Mouse (Mus musculus) CH12.LX (cell line): ENCODE measurements around the gene Setd6. TPM values are rescaled to one million over a fixed set of nuclear protein-coding genes. Genes with fewer than 3 reads are reported as not detected.

ENCODE experiments used
- DNase-seq: peaks from one replicate; pipeline ENCODE4 v3.0.0-alpha.2; 2013; ENCODE audit errors: extremely low read depth
- H3K27ac ChIP-seq: 2 replicates; pipeline ENCODE4 v1.5.1; 2012; ENCODE audit warnings: low read depth, mild to moderate bottlenecking, control low read depth, moderate library complexity; ENCODE audit not compliant: insufficient read depth
- H3K27me3 ChIP-seq: replicated peaks from 2 replicates; pipeline ENCODE3; 2012; ENCODE audit warnings: inconsistent platforms
- H3K36me3 ChIP-seq, 2 experiments: replicated peaks in 1 of 2; 2 replicates each; pipeline versions ENCODE3 to v1.6.1; 2012; ENCODE audit warnings: inconsistent platforms in 1 of 2, low read length in 1 of 2, mild to moderate bottlenecking in 1 of 2, mixed read lengths in 1 of 2, moderate library complexity in 1 of 2; ENCODE audit not compliant: control insufficient read depth in 1 of 2, insufficient read depth in 1 of 2
- H3K4me1 ChIP-seq, 2 experiments: 2 replicates each; pipeline ENCODE4 v1.6.1; 2012; ENCODE audit warnings: inconsistent platforms in 1 of 2, moderate library complexity in 1 of 2; ENCODE audit not compliant: insufficient read depth in 2 of 2, control insufficient read depth in 1 of 2
- H3K4me2 ChIP-seq: 2 replicates; pipeline ENCODE4 v1.6.1; 2012; ENCODE audit warnings: low read depth, mild to moderate bottlenecking, control low read depth; ENCODE audit not compliant: poor library complexity, insufficient read depth, severe bottlenecking
- H3K4me3 ChIP-seq, 3 experiments: fragments of 150-350 bp in 1 of 3; sonication (generic) in 1 of 3; replicated peaks in 1 of 3; 2 replicates each; pipeline versions ENCODE3 to v1.5.1; 2011 to 2012; ENCODE audit warnings: low read depth in 2 of 3, low read length in 2 of 3, mild to moderate bottlenecking in 2 of 3, moderate library complexity in 2 of 3, control low read depth in 1 of 3, improper control_type of control experiment in 1 of 3, inconsistent platforms in 1 of 3, mixed read lengths in 1 of 3; ENCODE audit not compliant: poor library complexity in 1 of 3
- H3K79me2 ChIP-seq: replicated peaks from 2 replicates; pipeline ENCODE4 v1.6.1; 2012; ENCODE audit warnings: mild to moderate bottlenecking, moderate library complexity; ENCODE audit not compliant: control insufficient read depth, poor library complexity, insufficient read depth, severe bottlenecking; ENCODE audit errors: extremely low read depth
- H3K9ac ChIP-seq: 2 replicates; pipeline ENCODE4 v1.6.1; 2012; ENCODE audit warnings: low read depth, mild to moderate bottlenecking, control low read depth, moderate library complexity; ENCODE audit not compliant: insufficient read depth
- H3K9me3 ChIP-seq: replicated peaks from 2 replicates; pipeline ENCODE3; 2012; ENCODE audit warnings: low read length, inconsistent platforms, mixed read lengths
- CHD1 ChIP-seq: IDR thresholded peaks from 2 replicates; pipeline ENCODE4 v1.6.1; 2012; ENCODE audit warnings: low read depth, low read length, improper control_type of control experiment, inconsistent platforms
- CHD2 ChIP-seq: IDR thresholded peaks from 2 replicates; pipeline ENCODE4 v1.6.1; 2011; ENCODE audit warnings: low read length, improper control_type of control experiment
- CTCF ChIP-seq, 2 experiments: IDR thresholded peaks in 1 of 2; conservative IDR thresholded peaks in 1 of 2; 2 replicates each; pipeline ENCODE4 v1.5.1; 2011 to 2012; ENCODE audit warnings: low read depth in 2 of 2, low read length in 2 of 2, improper control_type of control experiment in 1 of 2, inconsistent platforms in 1 of 2, mild to moderate bottlenecking in 1 of 2, moderate library complexity in 1 of 2
- ELF1 ChIP-seq: IDR thresholded peaks from 2 replicates; pipeline ENCODE4 v1.6.1; 2014; ENCODE audit warnings: low read depth, mild to moderate bottlenecking, inconsistent platforms, low read length, improper control_type of control experiment
- GABPA ChIP-seq: IDR thresholded peaks from 2 replicates; pipeline ENCODE4 v1.6.1; 2012; ENCODE audit warnings: low read depth, low read length, improper control_type of control experiment, inconsistent platforms; ENCODE audit not compliant: insufficient replicate concordance
- JUND ChIP-seq: conservative IDR thresholded peaks from 2 replicates; pipeline ENCODE4 v1.6.1; 2011; ENCODE audit warnings: low read depth, low read length, improper control_type of control experiment
- KAT2A ChIP-seq: IDR thresholded peaks from 2 replicates; pipeline ENCODE4 v1.6.1; 2012; ENCODE audit warnings: low read length, improper control_type of control experiment, inconsistent platforms; ENCODE audit not compliant: insufficient replicate concordance
- MAFK ChIP-seq: IDR thresholded peaks from 2 replicates; pipeline ENCODE4 v1.6.1; 2011; ENCODE audit warnings: low read length, improper control_type of control experiment; ENCODE audit not compliant: insufficient replicate concordance
- MAZ ChIP-seq: IDR thresholded peaks from 2 replicates; pipeline ENCODE4 v1.6.1; 2012; ENCODE audit warnings: low read depth, mild to moderate bottlenecking, inconsistent platforms, low read length, improper control_type of control experiment, moderate library complexity
- MEF2A ChIP-seq: IDR thresholded peaks from 2 replicates; pipeline ENCODE4 v1.6.1; 2014; ENCODE audit warnings: low read depth, mild to moderate bottlenecking, inconsistent platforms, low read length, improper control_type of control experiment, borderline replicate concordance
- MYC ChIP-seq: IDR thresholded peaks from 2 replicates; pipeline ENCODE4 v1.6.1; 2011; ENCODE audit warnings: low read depth, mild to moderate bottlenecking, improper control_type of control experiment, low read length
- NELFE ChIP-seq: IDR thresholded peaks from 2 replicates; pipeline ENCODE4 v1.6.1; 2011; ENCODE audit warnings: low read depth, low read length, improper control_type of control experiment
- NRF1 ChIP-seq: IDR thresholded peaks from 2 replicates; pipeline ENCODE4 v1.6.1; 2014; ENCODE audit warnings: low read depth, mild to moderate bottlenecking, inconsistent platforms, low read length, improper control_type of control experiment, moderate library complexity
- POLR2A ChIP-seq: IDR thresholded peaks from 2 replicates; pipeline ENCODE4 v1.6.1; 2011; ENCODE audit warnings: low read depth, mild to moderate bottlenecking, improper control_type of control experiment, low read length
- POLR2AphosphoS2 ChIP-seq: IDR thresholded peaks from 2 replicates; pipeline ENCODE4 v1.6.1; 2011; ENCODE audit warnings: low read depth, low read length, improper control_type of control experiment
- RCOR1 ChIP-seq: conservative IDR thresholded peaks from 2 replicates; pipeline ENCODE4 v1.6.1; 2012; ENCODE audit warnings: low read depth, mild to moderate bottlenecking, inconsistent platforms, low read length, improper control_type of control experiment
- SIN3A ChIP-seq: IDR thresholded peaks from 2 replicates; pipeline ENCODE4 v1.6.1; 2012; ENCODE audit warnings: low read length, improper control_type of control experiment, inconsistent platforms
- TBP ChIP-seq: conservative IDR thresholded peaks from 2 replicates; pipeline ENCODE4 v1.6.1; 2011; ENCODE audit warnings: low read depth, low read length, improper control_type of control experiment
- USF1 ChIP-seq: IDR thresholded peaks from 2 replicates; pipeline ENCODE4 v1.6.1; 2014; ENCODE audit warnings: low read depth, mild to moderate bottlenecking, inconsistent platforms, low read length, improper control_type of control experiment
- ZC3H11A ChIP-seq: IDR thresholded peaks from 2 replicates; pipeline ENCODE4 v1.6.1; 2012; ENCODE audit warnings: low read depth, mild to moderate bottlenecking, inconsistent platforms, low read length, improper control_type of control experiment
- ZMIZ1 ChIP-seq: IDR thresholded peaks from 2 replicates; pipeline ENCODE4 v1.6.1; 2012; ENCODE audit warnings: low read depth, mild to moderate bottlenecking, inconsistent platforms, low read length, improper control_type of control experiment
- ZNF384 ChIP-seq: IDR thresholded peaks from 2 replicates; pipeline ENCODE4 v1.6.1; 2012; ENCODE audit warnings: low read depth, low read length, improper control_type of control experiment, inconsistent platforms
- dilution Hi-C: fragments of 300-500 bp; cut with MboI; formaldehyde crosslinking; loops from 2 replicates; pipeline ENCODE4 v1.14.3; 2020; ENCODE audit warnings: low sequenced_read_pairs; ENCODE audit not compliant: extremely low pct_unique_long_range_greater_than_20kb, extremely low pct_ligation_motif_present
- in situ Hi-C: fragments of 300-500 bp; cut with MboI; formaldehyde crosslinking; loops from 3 replicates; pipeline ENCODE4 v1.14.3; 2019; ENCODE audit warnings: low sequenced_read_pairs, low pct_ligation_motif_present, low pct_unique_long_range_greater_than_20kb, mixed read lengths
- polyA plus RNA-seq: library from polyadenylated mRNA; unstranded; fragments of >175 nt; gene quantifications from 2 replicates; pipeline ENCODE4 v1.2.1, GENCODE M21; 2012; ENCODE audit warnings: low read depth; ENCODE audit not compliant: insufficient read length
- total RNA-seq, 2 experiments: library from RNA; depleted of rRNA; stranded (reverse); fragments of 300-350 nt in 1 of 2; fragments of >200 nt in 1 of 2; gene quantifications; 2 replicates each; pipeline ENCODE4 v1.2.3; 2012 to 2014

The Setd6 gene
- total and polyA plus RNA-seq, 3 experiments: 29.6 to 50.6 (median 29.7) TPM

GRCm38 (mm10) chr8:95702480-95703446 lies 12.9 kb upstream of the Setd6 start:
- Histone ChIP-seq H3K9ac (peak overlapping the region; percentile 49), H3K36me3 (no peaks in the 10 kb centered on the region), H3K27me3 (peaks cover 46% of the 10 kb centered on the region), H3K9me3 (no peaks in the 10 kb centered on the region), H3K27ac (no peak overlapping the region), H3K4me2 (peak overlapping the region; percentile 89), H3K79me2 (no peaks in the 10 kb centered on the region), H3K4me1 (peaks cover 7 to 22% of the 10 kb centered on the region in 2 experiments), H3K4me3 (peak overlapping the region; percentile 59 to 71 (median 63))
- no peak for TF ChIP-seq MAZ
- no peak; the same call in 1 of the 2 replicates for TF ChIP-seq NELFE
- peak; percentile 81 for TF ChIP-seq TBP
- TF ChIP-seq CHD2: peak; percentile 60; the same call in 1 of the 2 replicates
- TF ChIP-seq POLR2A: peak; percentile 43; the same call in 1 of the 2 replicates
- peak; percentile 79 for TF ChIP-seq NRF1
- TF ChIP-seq MYC: no peak
- DNase-seq: peak; percentile 80
- dilution Hi-C loops (no loop called here), in situ Hi-C loops (no loop called here)

- Histone ChIP-seq H3K36me3 (no peaks in the 10 kb centered on the region), H3K79me2 (no peaks in the 10 kb centered on the region), H3K27ac (no peak overlapping the region), H3K9ac (peak overlapping the region; percentile 49; the same call in 1 of the 2 replicates), H3K9me3 (no peaks in the 10 kb centered on the region), H3K4me2 (peak overlapping the region; percentile 89), H3K27me3 (peaks cover 39% of the 10 kb centered on the region), H3K4me1 (peaks cover 7 to 17% of the 10 kb centered on the region in 2 experiments), H3K4me3 (peak overlapping the region; percentile 59 to 71 (median 63))
- no peak for TF ChIP-seq USF1
- TF ChIP-seq NELFE: no peak
- no peak for TF ChIP-seq JUND
- no peak for TF ChIP-seq MAZ
- TF ChIP-seq MEF2A: no peak
- TF ChIP-seq GABPA: no peak
- no peak for TF ChIP-seq ZMIZ1
- TF ChIP-seq CHD1: no peak
- no peak for TF ChIP-seq RCOR1
- no peak for TF ChIP-seq TBP
- TF ChIP-seq SIN3A: no peak
- TF ChIP-seq ZNF384: no peak
- TF ChIP-seq CTCF (conservative IDR thresholded peaks at IDR 0.05 in 1 of 2, IDR thresholded peaks at IDR 0.05 in 1 of 2; ENCODE audit: low read depth in 2 of 2, low read length in 2 of 2): no peak
- TF ChIP-seq POLR2A: no peak
- TF ChIP-seq ZC3H11A: no peak
- no peak for TF ChIP-seq ELF1
- TF ChIP-seq KAT2A: no peak
- TF ChIP-seq MAFK: no peak
- TF ChIP-seq MYC: no peak
- TF ChIP-seq POLR2AphosphoS2: no peak
- no peak for DNase-seq
- dilution Hi-C loops: no loop called here
- in situ Hi-C loops: no loop called here
Measured at GRCm38 (mm10) chr8:95703461-95704260, 12.0 kb upstream of the Setd6 start.
